Mouse (Mus musculus): ENCODE data around the gene Aco2.

Aco2 gene

DNA sequence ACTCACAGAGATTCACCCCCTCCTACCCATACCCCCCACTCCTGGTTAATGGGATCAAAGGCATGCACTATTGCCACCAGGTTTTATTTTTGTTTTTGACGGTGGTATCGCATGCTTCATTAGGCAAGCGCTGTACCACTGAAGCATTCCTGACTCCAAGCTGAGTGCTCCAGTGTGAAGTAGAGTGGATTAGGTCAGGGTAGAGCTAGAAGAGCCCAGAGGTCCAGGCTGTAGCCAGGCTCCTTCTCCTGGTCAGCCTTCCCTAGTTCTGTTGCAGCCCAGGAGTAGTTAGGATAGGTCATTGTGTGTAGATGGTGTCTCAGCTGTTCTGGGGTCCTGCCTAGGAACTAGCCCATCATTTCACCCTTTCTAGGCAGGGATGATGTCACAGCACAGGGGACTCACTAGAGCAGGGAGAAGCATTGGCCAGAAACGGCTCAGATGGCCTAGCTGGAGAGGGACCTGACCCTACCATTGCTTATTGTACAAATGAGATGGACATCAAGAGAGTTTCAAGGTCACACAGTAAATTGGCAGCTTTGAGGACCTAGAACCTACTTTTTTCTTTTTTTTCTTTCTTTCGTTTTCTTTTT is 27.0 kb upstream of the Aco2 start:
- in situ Hi-C loops (cut with MboI, MseI): no loop called here

GRCm38 (mm10) chr15:81845724-81846123 is 26.4 kb upstream of the Aco2 start:
- in situ Hi-C loops (cut with MboI, MseI): no loop called here

- in situ Hi-C loops (cut with MboI, MseI): no loop called here
Measured at GRCm38 (mm10) chr15:81846755-81847154, 25.4 kb upstream of the Aco2 start.

- in situ Hi-C loops (cut with MboI, MseI): no loop called here
Measured at GRCm38 (mm10) chr15:81847161-81847560, 24.9 kb upstream of the Aco2 start.

DNA sequence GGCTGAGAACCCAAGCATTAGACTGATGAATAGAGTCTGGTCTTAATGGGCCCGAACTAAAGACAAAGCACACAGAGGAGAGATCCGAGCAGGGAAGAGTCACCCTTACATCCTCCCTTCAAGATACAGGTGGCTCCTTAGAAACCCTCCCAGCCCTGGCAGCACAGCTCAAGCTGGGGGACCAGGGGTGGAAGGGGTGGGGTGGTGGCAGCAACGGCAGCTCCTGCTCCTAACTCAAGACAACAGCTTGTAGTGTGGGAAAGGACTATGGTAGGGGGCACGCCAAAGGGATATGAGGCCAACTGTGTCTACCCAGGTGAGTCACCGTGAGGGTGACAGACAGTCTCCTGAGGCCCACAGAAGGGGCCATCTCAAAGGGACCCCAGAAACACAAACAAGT is 24.2 kb upstream of the Aco2 start:
- in situ Hi-C loops (cut with MboI, MseI): no loop called here

DNA sequence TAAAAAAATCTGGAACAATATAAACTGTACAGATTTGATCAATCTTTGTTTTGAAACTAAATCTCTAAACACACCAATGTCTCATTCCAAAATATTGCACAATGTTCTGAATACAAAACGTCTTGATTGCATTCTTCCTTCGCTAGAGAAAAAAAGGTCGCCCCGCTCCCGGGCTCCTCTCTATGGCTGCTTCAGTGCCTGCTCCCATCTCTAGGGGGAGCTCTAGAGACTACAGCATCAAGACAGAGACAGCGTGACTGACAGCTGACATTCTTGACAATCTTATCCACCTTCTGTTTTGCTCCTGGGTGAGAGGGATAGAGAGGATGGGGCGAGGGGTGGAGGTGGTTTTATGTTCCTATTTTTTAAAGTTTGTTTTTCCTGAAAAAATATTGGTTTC is 23.8 kb upstream of the Aco2 start:
- in situ Hi-C loops (cut with MboI, MseI): no loop called here

DNA sequence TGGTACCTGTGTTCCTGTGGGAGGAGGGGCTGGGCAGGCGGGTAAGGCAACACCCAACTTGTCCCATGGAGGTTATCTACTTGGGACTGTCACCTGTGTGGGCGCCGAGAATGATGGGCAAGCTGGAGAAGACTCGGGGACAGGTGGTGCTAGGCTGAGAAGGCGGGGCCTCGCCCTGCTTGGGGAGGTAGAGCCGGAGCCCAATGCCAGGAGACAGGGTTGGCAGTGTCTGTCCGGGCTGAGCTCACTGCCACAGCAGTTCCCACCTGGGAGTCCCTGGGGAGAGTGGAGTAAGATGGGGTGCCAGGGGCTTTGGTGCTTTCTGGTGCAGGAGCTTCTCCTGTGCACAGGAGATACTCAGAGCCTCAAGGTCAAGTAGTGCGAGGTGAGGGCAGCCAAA is 23.0 kb upstream of the Aco2 start:
- in situ Hi-C loops (cut with MboI, MseI): no loop called here

- in situ Hi-C loops (cut with MboI, MseI): loop anchor here (5.0 to 25.0 kb wide), 2 partner anchors 38 to 1263 kb away; no protein-coding TSS in a partner anchor
Measured at GRCm38 (mm10) chr15:81850718-81851117, 21.4 kb upstream of the Aco2 start.

DNA sequence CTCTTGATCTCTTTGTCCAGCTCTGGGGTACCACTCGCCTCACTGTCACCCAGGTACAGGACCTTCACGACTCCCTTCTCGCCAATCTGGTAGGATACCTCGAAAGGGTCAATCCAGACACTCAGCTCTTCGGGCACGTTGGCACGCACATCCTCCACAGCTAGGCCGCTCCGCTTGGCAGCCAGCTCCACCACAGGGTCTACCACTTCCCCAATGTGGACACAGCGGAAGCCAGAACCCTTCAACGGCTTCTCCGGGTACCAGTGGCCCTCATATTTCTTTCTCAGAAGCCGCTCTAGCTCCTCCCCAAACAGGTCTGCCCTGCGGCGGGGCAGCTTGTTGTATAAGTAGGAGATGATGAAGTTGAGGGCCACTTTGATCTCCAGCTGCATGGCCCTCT is 20.7 kb upstream of the Aco2 start:
- in situ Hi-C loops (cut with MboI, MseI): loop anchor here (5.0 to 25.0 kb wide), 2 partner anchors 39 to 1264 kb away; no protein-coding TSS in a partner anchor

- in situ Hi-C loops (cut with MboI, MseI): loop anchor here (5.0 to 25.0 kb wide), 2 partner anchors 40 to 1265 kb away; no protein-coding TSS in a partner anchor
Measured at GRCm38 (mm10) chr15:81852411-81853000, 19.6 kb upstream of the Aco2 start.

DNA sequence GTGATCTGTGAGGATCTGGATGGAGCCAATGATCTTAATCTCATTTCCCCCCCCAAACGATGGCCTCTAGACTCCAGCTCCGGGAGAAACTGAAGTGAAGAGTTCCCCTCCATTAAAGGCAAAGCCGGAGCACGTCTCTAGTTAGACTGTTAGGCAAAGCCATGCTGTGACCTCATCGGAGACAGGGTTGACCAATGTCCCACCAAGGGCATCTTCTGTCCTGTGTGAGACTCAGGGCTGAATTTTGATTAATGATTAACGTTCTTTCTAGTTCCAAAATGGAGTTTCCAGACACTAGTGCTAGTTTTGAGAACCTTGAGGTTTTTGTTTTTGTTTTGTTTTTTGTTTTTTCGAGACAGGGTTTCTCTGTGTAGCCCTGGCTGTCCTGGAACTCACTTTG is 19.0 kb upstream of the Aco2 start:
- in situ Hi-C loops (cut with MboI, MseI): loop anchor here (5.0 to 25.0 kb wide), 2 partner anchors 41 to 1266 kb away; no protein-coding TSS in a partner anchor

GRCm38 (mm10) chr15:81856030-81856790 is 15.9 kb upstream of the Aco2 start:
- in situ Hi-C loops (cut with MboI, MseI): loop anchor here (25.0 kb wide), 1 partner anchor 1269 kb away; no protein-coding TSS in a partner anchor

DNA sequence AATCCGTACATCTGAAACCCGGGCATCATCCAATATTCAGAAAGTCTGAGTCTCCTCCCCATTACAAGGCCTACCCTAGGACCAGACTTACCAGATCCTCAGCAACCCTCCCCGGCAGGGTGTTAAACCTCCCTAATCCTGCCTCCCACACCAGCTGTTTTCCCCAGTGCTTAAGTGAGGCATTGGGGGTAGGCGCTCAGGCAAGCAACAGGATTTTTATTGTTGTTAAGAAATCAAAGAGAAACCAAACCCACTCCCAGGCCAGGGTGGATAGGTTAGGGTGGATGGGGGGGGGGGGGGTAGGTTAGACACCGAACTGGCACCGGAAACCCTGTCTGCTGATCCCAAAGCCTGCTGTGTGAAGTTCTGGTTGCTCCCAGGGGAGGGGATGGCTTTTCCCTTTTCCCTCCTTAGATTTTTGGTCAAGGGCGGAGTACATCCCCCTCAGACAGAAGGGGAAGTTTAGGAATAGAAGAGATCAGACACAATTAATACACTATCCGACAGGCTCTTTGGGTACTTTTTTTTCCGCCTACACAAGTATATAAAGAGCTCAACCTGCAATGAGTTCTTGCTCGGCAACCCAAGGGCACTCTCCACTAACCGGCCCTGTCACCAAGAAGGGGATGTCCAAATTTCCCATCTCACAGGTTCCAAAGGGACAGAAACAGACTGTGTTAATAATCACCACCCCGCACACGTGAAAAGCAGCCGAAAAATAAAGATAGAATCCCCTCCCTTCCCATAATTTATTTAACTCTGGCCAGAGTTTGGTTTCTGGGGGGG is 15.0 kb upstream of the Aco2 start:
- in situ Hi-C loops (cut with MboI, MseI): loop anchor here (25.0 kb wide), 1 partner anchor 1270 kb away; no protein-coding TSS in a partner anchor

GRCm38 (mm10) chr15:81857724-81858116 is 14.4 kb upstream of the Aco2 start:
- in situ Hi-C loops (cut with MboI, MseI): loop anchor here (25.0 kb wide), 1 partner anchor 1270 kb away; no protein-coding TSS in a partner anchor

GRCm38 (mm10) chr15:81858138-81858516 is 14.0 kb upstream of the Aco2 start:
- in situ Hi-C loops (cut with MboI, MseI): loop anchor here (25.0 kb wide), 1 partner anchor 1271 kb away; no protein-coding TSS in a partner anchor

GRCm38 (mm10) chr15:81858517-81859329 is 13.4 kb upstream of the Aco2 start, which contains the start of gene Tob2:
Tob2 (minus strand) TSS chr15:81858796.
- in situ Hi-C loops (cut with MboI, MseI): loop anchor here (25.0 kb wide), 1 partner anchor 1271 kb away; no protein-coding TSS in a partner anchor

DNA sequence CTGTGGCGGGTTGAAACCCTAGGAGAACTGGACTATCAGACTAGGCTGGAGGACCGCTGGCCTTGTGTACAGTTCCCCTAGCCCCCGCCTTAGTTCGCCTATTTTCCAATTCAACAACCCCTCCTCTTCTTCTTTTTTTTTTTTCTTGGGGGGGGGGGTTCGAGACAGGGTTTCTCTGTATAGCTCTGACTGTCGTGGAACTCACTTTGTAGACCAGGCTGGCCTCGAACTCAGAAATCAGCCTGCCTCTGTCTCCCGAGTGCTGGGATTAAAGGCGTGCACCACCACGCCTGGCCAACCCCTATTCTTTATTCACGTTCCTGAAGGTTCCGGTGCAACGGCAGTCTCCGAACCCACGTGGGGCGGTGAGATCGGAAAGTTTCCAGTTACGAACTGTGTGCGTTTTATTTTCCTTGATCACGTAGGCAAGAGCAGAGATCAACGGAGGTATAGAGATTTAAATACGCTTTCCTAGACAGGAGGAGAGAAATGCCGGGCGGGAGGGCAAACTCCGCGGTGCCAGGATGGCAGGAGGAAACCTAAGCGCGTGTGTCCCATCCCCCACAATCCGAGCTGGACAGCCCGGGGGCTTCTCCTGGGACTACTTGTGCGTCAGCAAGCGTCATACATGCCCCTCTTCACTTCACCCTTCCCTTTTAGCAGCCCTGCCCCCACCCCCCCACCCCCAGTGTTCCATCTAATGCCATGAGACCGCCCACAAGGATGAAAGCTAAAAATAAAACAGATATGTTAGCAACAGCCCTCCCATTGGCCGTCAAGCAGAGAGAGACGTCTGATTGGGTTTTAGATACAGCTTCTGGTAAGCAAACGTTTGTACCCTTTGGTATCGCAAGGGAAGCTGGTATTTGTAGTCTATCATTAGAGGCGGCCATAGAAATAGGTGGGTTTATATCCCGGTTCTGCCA is 12.5 kb upstream of the Aco2 start:
- in situ Hi-C loops (cut with MboI, MseI): loop anchor here (25.0 kb wide), 1 partner anchor 1272 kb away; no protein-coding TSS in a partner anchor

DNA sequence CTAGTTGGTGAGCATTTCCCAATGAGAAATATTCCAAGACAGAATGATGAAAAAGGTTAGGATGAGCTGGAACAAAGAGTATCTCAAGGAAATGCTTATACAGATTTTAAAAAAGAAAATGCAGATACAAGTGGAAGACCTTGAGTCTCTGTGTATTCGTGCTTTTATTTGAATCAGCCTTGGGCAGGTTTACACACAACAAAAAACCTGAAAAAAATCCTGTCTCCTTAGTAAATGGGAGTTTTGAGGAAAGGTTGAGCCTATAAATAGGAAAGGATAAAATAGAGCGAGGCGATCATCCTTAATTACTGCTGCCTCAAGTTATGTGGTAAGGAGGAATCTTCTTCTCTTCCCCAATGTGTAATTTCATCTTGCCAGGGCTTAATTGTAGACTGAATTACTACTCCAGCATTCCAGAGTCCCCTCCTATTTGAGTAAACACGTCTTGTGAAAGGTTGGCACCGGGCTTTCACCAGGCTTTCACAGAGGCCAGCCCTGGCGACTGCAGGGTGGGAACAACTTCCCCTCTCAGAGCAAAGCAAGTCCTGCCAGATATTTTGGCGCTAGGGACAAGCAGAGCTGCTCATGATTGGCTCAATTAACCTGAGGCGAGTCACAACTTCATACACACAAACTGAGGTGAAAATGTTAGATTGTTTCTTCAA is 11.5 kb upstream of the Aco2 start:
- in situ Hi-C loops (cut with MboI, MseI): loop anchor here (25.0 kb wide), 1 partner anchor 1273 kb away; no protein-coding TSS in a partner anchor

GRCm38 (mm10) chr15:81864238-81864637 is 7.9 kb upstream of the Aco2 start:
- in situ Hi-C loops (cut with MboI, MseI): loop anchor here (25.0 kb wide), 1 partner anchor 1277 kb away; no protein-coding TSS in a partner anchor

Measured in T-helper 1 cell (primary cell).